In genomic region chr5:5573749-5574317, GRCm38 (mm10) we compare ENCODE assay signal across 8 mouse cellular contexts. TPM values are rescaled to one million over a fixed set of nuclear protein-coding genes. Genes with fewer than 3 reads are reported as not detected.
DNase-seq lines count a peak whose midpoint lies in the region; ATAC-seq lines count a peak whose summit lies in the region.

Gene Gm8773, plus strand, starts transcription at chr5:5573799.

- H3K27me3 ChIP-seq in heart, embryonic 13.5 days (replicated peaks): 0 out of 2 replicates have a peak, but pooled peaks cover 16% of the 10 kb centered on the region
- peaks cover 24% of the 10 kb centered on the region for H3K27me3 ChIP-seq in limb, embryonic 10.5 days (ENCODE audit: low read depth, poor library complexity, severe bottlenecking)
- H3K27me3 ChIP-seq in neural tube, embryonic 11.5 days (ENCODE audit: control insufficient read depth, insufficient read depth, low read length): no peaks in the 10 kb centered on the region

- peak; percentile 37 to 51 for DNase-seq in cerebellum, postnatal 14 days
- DNase-seq in cerebellum, adult 11 months: no peak
- DNase-seq in urinary bladder, postnatal 14 days (ENCODE audit: low spot score): peak; percentile 16
- no peak for DNase-seq in urinary bladder, adult 2 months (ENCODE audit: low spot score)
- DNase-seq in limb, embryonic 10.5 days (ENCODE audit: low spot score): peak; percentile 48
- DNase-seq in neural tube, embryonic 11.5 days (ENCODE audit: low spot score): peak; percentile 59

- WGBS in heart, embryonic 13.5 days: under 1% methylated on average over 24 of the region's 24 CpGs
- WGBS in limb, embryonic 10.5 days: under 1% methylated on average over 24 of the region's 24 CpGs
- under 1% methylated on average over 24 of the region's 24 CpGs for WGBS in neural tube, embryonic 11.5 days

- H3K9ac ChIP-seq in heart, embryonic 13.5 days: peak within 1 kb of the TSS; percentile 77
- H3K9ac ChIP-seq in neural tube, embryonic 11.5 days (ENCODE audit: low read length): peak within 1 kb of the TSS; percentile 49

- no peak within 1 kb of the TSS for H3K27ac ChIP-seq in heart, embryonic 13.5 days (replicated peaks)
- no peak within 1 kb of the TSS for H3K27ac ChIP-seq in limb, embryonic 10.5 days
- H3K27ac ChIP-seq in neural tube, embryonic 11.5 days (ENCODE audit: low read depth, low read length): no peak within 1 kb of the TSS

- H3K4me1 ChIP-seq in heart, embryonic 13.5 days: 0 out of 2 replicates have a peak, but pooled peaks cover 4% of the 10 kb centered on the region
- H3K4me1 ChIP-seq in limb, embryonic 10.5 days: 0 out of 2 replicates have a peak, but pooled peaks cover 5% of the 10 kb centered on the region
- H3K4me1 ChIP-seq in neural tube, embryonic 11.5 days (ENCODE audit: control insufficient read depth, insufficient read depth, low read length): no peaks in the 10 kb centered on the region

- no peaks in the 10 kb centered on the region for H3K9me3 ChIP-seq in heart, embryonic 13.5 days
- no peaks in the 10 kb centered on the region for H3K9me3 ChIP-seq in limb, embryonic 10.5 days (replicated peaks)
- no peaks in the 10 kb centered on the region for H3K9me3 ChIP-seq in neural tube, embryonic 11.5 days (ENCODE audit: control insufficient read depth, low read length)

- no peaks in the 10 kb centered on the region for H3K36me3 ChIP-seq in heart, embryonic 13.5 days
- H3K36me3 ChIP-seq in limb, embryonic 10.5 days: no peaks in the 10 kb centered on the region
- H3K36me3 ChIP-seq in neural tube, embryonic 11.5 days (ENCODE audit: control insufficient read depth, insufficient read depth, low read length): no peaks in the 10 kb centered on the region

- ATAC-seq in heart, embryonic 13.5 days (ENCODE audit: extremely low read depth, insufficient number of reproducible peaks, low FRiP score, low TSS enrichment): no peak
- ATAC-seq in neural tube, embryonic 11.5 days (ENCODE audit: insufficient read depth, low FRiP score, low TSS enrichment): peak; percentile 91
- ATAC-seq in CD4-positive, CD25-positive, alpha-beta regulatory T cell, adult 4 months: no peak

- peak within 1 kb of the TSS; percentile 90 for H3K4me2 ChIP-seq in heart, embryonic 13.5 days
- H3K4me2 ChIP-seq in neural tube, embryonic 11.5 days (ENCODE audit: low read depth): peak within 1 kb of the TSS; percentile 77

- peak within 1 kb of the TSS; percentile 68 for H3K4me3 ChIP-seq in heart, embryonic 13.5 days
- peak within 1 kb of the TSS; percentile 57 for H3K4me3 ChIP-seq in limb, embryonic 10.5 days
- peak within 1 kb of the TSS; percentile 45 for H3K4me3 ChIP-seq in neural tube, embryonic 11.5 days (ENCODE audit: low read depth, low read length)

RNA-seq across cellular contexts. Expression of gene Gm8773, which starts in this region (rescaled TPM):
- 2.7 and 5.3 TPM in 2 replicates for polyA plus RNA-seq in urinary bladder, adult 2 months (2012; rRNA removed)
- polyA plus RNA-seq in heart, embryonic 13.5 days (2015; fragmentation: Nextera tagmentation; extraction: Ambion mirVana): 0.56 and 0.73 TPM in 2 replicates
- 0.11 and 0.19 TPM in 2 replicates for polyA plus RNA-seq in limb, embryonic 10.5 days (2016; fragmentation: Nextera tagmentation; extraction: Ambion mirVana)
- polyA plus RNA-seq in neural tube, embryonic 11.5 days (2014; fragmentation: Nextera tagmentation; extraction: Ambion mirVana): 4.7 and 5.2 TPM in 2 replicates
- not detected for polyA plus RNA-seq in CD4-positive, CD25-positive, alpha-beta regulatory T cell, adult 4 months (2017; shearing (Covaris generic))

Comparison
In these comparisons a context has a peak if more than half of its experiments do, and no peak if none do; other contexts are left out.
1. DNase-seq: peak in cerebellum, postnatal 14 days (2 of 2), urinary bladder, postnatal 14 days (single experiment) and neural tube, embryonic 11.5 days (single experiment); none in cerebellum, adult 11 months (single experiment) and urinary bladder, adult 2 months (single experiment).
2. Peak in DNase-seq and H3K4me3 ChIP-seq in limb, embryonic 10.5 days; RNA of the gene not detected or under 1 TPM.
3. Peak in every context shown above with its lines, with median percentiles within 50 percentile points of each other: H3K4me3 ChIP-seq.